Mouse (Mus musculus) MEL (cell line): ENCODE results near the gene Tert. TPM values are rescaled to one million over a fixed set of nuclear protein-coding genes. Genes with fewer than 3 reads are reported as not detected.

ENCODE experiments used
- DNase-seq: peaks from one replicate; pipeline ENCODE4 v3.0.0; 2011; ENCODE audit warnings: low read depth, low spot score
- H3K27ac ChIP-seq: 2 replicates; pipeline ENCODE4 v1.5.1; 2012; ENCODE audit warnings: low read depth, mild to moderate bottlenecking, control low read depth, low read length, moderate library complexity; ENCODE audit not compliant: control insufficient read depth
- H3K27me3 ChIP-seq, 2 experiments: fragments of 150-350 bp in 1 of 2; sonication (generic) in 1 of 2; 2 replicates each; pipeline ENCODE4 v1.6.1; 2012; ENCODE audit warnings: low read length in 2 of 2, mild to moderate bottlenecking in 2 of 2, improper control_type of control experiment in 1 of 2, moderate library complexity in 1 of 2; ENCODE audit not compliant: insufficient read depth in 2 of 2, control insufficient read depth in 1 of 2
- H3K36me3 ChIP-seq, 2 experiments: 2 replicates each; pipeline ENCODE4 v1.6.1; 2012 to 2014; ENCODE audit warnings: low read length in 2 of 2, improper control_type of control experiment in 1 of 2, inconsistent platforms in 1 of 2, mild to moderate bottlenecking in 1 of 2; ENCODE audit not compliant: insufficient read depth in 2 of 2, control insufficient read depth in 1 of 2
- H3K4me1 ChIP-seq, 2 experiments: fragments of 150-350 bp in 1 of 2; sonication (generic) in 1 of 2; 2 replicates each; pipeline ENCODE4 v1.6.1; 2012; ENCODE audit warnings: low read length in 2 of 2, improper control_type of control experiment in 1 of 2, mild to moderate bottlenecking in 1 of 2; ENCODE audit not compliant: insufficient read depth in 2 of 2, control insufficient read depth in 1 of 2
- H3K4me3 ChIP-seq, 2 experiments: fragments of 150-350 bp in 1 of 2; sonication (generic) in 1 of 2; 2 replicates each; pipeline ENCODE4 v1.5.1; 2012; ENCODE audit warnings: low read depth in 2 of 2, low read length in 2 of 2, mild to moderate bottlenecking in 2 of 2, moderate library complexity in 2 of 2, control low read depth in 1 of 2, improper control_type of control experiment in 1 of 2; ENCODE audit not compliant: control insufficient read depth in 1 of 2, insufficient read depth in 1 of 2
- H3K79me2 ChIP-seq: 2 replicates; pipeline ENCODE4 v1.6.1; 2012; ENCODE audit warnings: mild to moderate bottlenecking, low read length, moderate library complexity; ENCODE audit not compliant: control insufficient read depth, poor library complexity, insufficient read depth
- H3K9ac ChIP-seq: 2 replicates; pipeline ENCODE4 v1.6.1; 2012; ENCODE audit warnings: low read depth, mild to moderate bottlenecking, control low read depth, low read length, moderate library complexity; ENCODE audit not compliant: control insufficient read depth, poor library complexity, severe bottlenecking
- H3K9me3 ChIP-seq: fragments of 150-350 bp; sonication (generic); replicated peaks from 2 replicates; pipeline ENCODE4 v1.6.1; 2012; ENCODE audit warnings: mild to moderate bottlenecking, low read length, improper control_type of control experiment, moderate library complexity; ENCODE audit not compliant: insufficient read depth
- CHD1 ChIP-seq: IDR thresholded peaks from 2 replicates; pipeline ENCODE4 v1.6.1; 2012; ENCODE audit warnings: low read depth, mild to moderate bottlenecking, inconsistent platforms, low read length, improper control_type of control experiment
- CHD2 ChIP-seq: IDR thresholded peaks from 2 replicates; pipeline ENCODE4 v1.6.1; 2011; ENCODE audit warnings: low read length, improper control_type of control experiment
- CTCF ChIP-seq, 3 experiments: IDR thresholded peaks in 2 of 3; conservative IDR thresholded peaks in 1 of 3; 2 replicates each; pipeline ENCODE4 v1.5.1; 2011 to 2012; ENCODE audit warnings: low read length in 3 of 3, low read depth in 2 of 3, mild to moderate bottlenecking in 2 of 3, improper control_type of control experiment in 1 of 3, inconsistent platforms in 1 of 3, mixed read lengths in 1 of 3, moderate library complexity in 1 of 3; ENCODE audit not compliant: control insufficient read depth in 1 of 3, insufficient read depth in 1 of 3, poor library complexity in 1 of 3, severe bottlenecking in 1 of 3
- E2F4 ChIP-seq: IDR thresholded peaks from 2 replicates; pipeline ENCODE4 v1.6.1; 2011; ENCODE audit warnings: low read depth, low read length, improper control_type of control experiment, borderline replicate concordance
- ETS1 ChIP-seq: IDR thresholded peaks from 2 replicates; pipeline ENCODE4 v1.6.1; 2012; ENCODE audit warnings: low read depth, mild to moderate bottlenecking, inconsistent platforms, low read length, improper control_type of control experiment, moderate library complexity
- GABPA ChIP-seq: IDR thresholded peaks from 2 replicates; pipeline ENCODE4 v1.6.1; 2012; ENCODE audit warnings: low read depth, mild to moderate bottlenecking, inconsistent platforms, low read length, improper control_type of control experiment, moderate library complexity
- GATA1 ChIP-seq: IDR thresholded peaks from 2 replicates; pipeline ENCODE4 v1.6.1; 2011; ENCODE audit warnings: low read depth, low read length, improper control_type of control experiment
- HCFC1 ChIP-seq: IDR thresholded peaks from 2 replicates; pipeline ENCODE4 v1.6.1; 2012; ENCODE audit warnings: low read depth, mild to moderate bottlenecking, inconsistent platforms, low read length, improper control_type of control experiment, moderate library complexity
- JUND ChIP-seq: IDR thresholded peaks from 2 replicates; pipeline ENCODE4 v1.6.1; 2011; ENCODE audit warnings: low read depth, mild to moderate bottlenecking, improper control_type of control experiment, low read length
- KAT2A ChIP-seq: conservative IDR thresholded peaks from 2 replicates; pipeline ENCODE4 v1.6.1; 2012; ENCODE audit warnings: low read depth, low read length, improper control_type of control experiment, inconsistent platforms
- MAZ ChIP-seq: IDR thresholded peaks from 2 replicates; pipeline ENCODE4 v1.6.1; 2012; ENCODE audit warnings: low read depth, mild to moderate bottlenecking, inconsistent platforms, low read length, improper control_type of control experiment
- MEF2A ChIP-seq: IDR thresholded peaks from 2 replicates; pipeline ENCODE4 v1.6.1; 2014; ENCODE audit warnings: low read depth, mild to moderate bottlenecking, inconsistent platforms, low read length, improper control_type of control experiment; ENCODE audit not compliant: poor library complexity, insufficient replicate concordance, severe bottlenecking; ENCODE audit errors: extremely low read depth
- MXI1 ChIP-seq: IDR thresholded peaks from 2 replicates; pipeline ENCODE4 v1.6.1; 2011; ENCODE audit warnings: mild to moderate bottlenecking, low read depth, low read length, improper control_type of control experiment
- MYB ChIP-seq: IDR thresholded peaks from 2 replicates; pipeline ENCODE4 v1.6.1; 2011; ENCODE audit warnings: mild to moderate bottlenecking, low read depth, low read length, improper control_type of control experiment
- MYC ChIP-seq: IDR thresholded peaks from 2 replicates; pipeline ENCODE4 v1.6.1; 2011; ENCODE audit warnings: low read depth, mild to moderate bottlenecking, low read length, improper control_type of control experiment, moderate library complexity
- NELFE ChIP-seq: IDR thresholded peaks from 2 replicates; pipeline ENCODE4 v1.6.1; 2011; ENCODE audit warnings: low read depth, low read length, improper control_type of control experiment
- POLR2A ChIP-seq, 2 experiments: IDR thresholded peaks; 2 replicates each; pipeline ENCODE4 v1.6.1; 2011 to 2012; ENCODE audit warnings: low read length in 2 of 2, mild to moderate bottlenecking in 2 of 2, control low read depth in 1 of 2, improper control_type of control experiment in 1 of 2, low read depth in 1 of 2, moderate library complexity in 1 of 2; ENCODE audit not compliant: control insufficient read depth in 1 of 2, insufficient read depth in 1 of 2, poor library complexity in 1 of 2
- POLR2AphosphoS2 ChIP-seq: IDR thresholded peaks from 2 replicates; pipeline ENCODE4 v1.6.1; 2011; ENCODE audit warnings: low read length, improper control_type of control experiment
- POLR2AphosphoS5 ChIP-seq: IDR thresholded peaks from 2 replicates; pipeline ENCODE4 v1.6.1; 2012; ENCODE audit warnings: low read depth, borderline replicate concordance, mild to moderate bottlenecking, inconsistent platforms, low read length, moderate library complexity, mixed read lengths
- RCOR1 ChIP-seq: IDR thresholded peaks from 2 replicates; pipeline ENCODE4 v1.6.1; 2012; ENCODE audit warnings: low read depth, mild to moderate bottlenecking, inconsistent platforms, low read length, improper control_type of control experiment
- SMC3 ChIP-seq: IDR thresholded peaks from 2 replicates; pipeline ENCODE4 v1.6.1; 2011; ENCODE audit warnings: low read depth, low read length, improper control_type of control experiment
- USF1 ChIP-seq: IDR thresholded peaks from 2 replicates; pipeline ENCODE4 v1.6.1; 2014; ENCODE audit warnings: low read depth, mild to moderate bottlenecking, inconsistent platforms, low read length, improper control_type of control experiment, moderate library complexity
- USF2 ChIP-seq, 2 experiments: IDR thresholded peaks; 2 replicates each; pipeline ENCODE4 v1.6.1; 2011 to 2012; ENCODE audit warnings: improper control_type of control experiment in 2 of 2, low read length in 2 of 2, borderline replicate concordance in 1 of 2, inconsistent platforms in 1 of 2, low read depth in 1 of 2, mild to moderate bottlenecking in 1 of 2; ENCODE audit not compliant: insufficient read depth in 1 of 2
- ZC3H11A ChIP-seq: IDR thresholded peaks from 2 replicates; pipeline ENCODE4 v1.6.1; 2012; ENCODE audit warnings: low read depth, mild to moderate bottlenecking, inconsistent platforms, low read length, improper control_type of control experiment
- ZMIZ1 ChIP-seq: IDR thresholded peaks from 2 replicates; pipeline ENCODE4 v1.6.1; 2012; ENCODE audit warnings: low read depth, mild to moderate bottlenecking, inconsistent platforms, low read length, improper control_type of control experiment, moderate library complexity
- ZNF384 ChIP-seq: IDR thresholded peaks from 2 replicates; pipeline ENCODE4 v1.6.1; 2012; ENCODE audit warnings: low read depth, mild to moderate bottlenecking, inconsistent platforms, low read length, improper control_type of control experiment
- polyA plus RNA-seq, 2 experiments: library from polyadenylated mRNA; stranded (reverse) in 1 of 2; unstranded in 1 of 2; fragments of >175 nt in 1 of 2; fragments of >200 nt in 1 of 2; gene quantifications; 2 replicates each; pipeline versions ENCODE4 v1.2.1 to v1.2.4; 2012; ENCODE audit warnings: low replicate concordance in 2 of 2, low read depth in 1 of 2; ENCODE audit not compliant: insufficient read length in 2 of 2, insufficient read depth in 1 of 2, missing spikeins in 1 of 2
- total RNA-seq: library from RNA; depleted of rRNA; stranded (reverse); fragments of 300-350 nt; gene quantifications from 2 replicates; pipeline ENCODE4 v1.2.3, GENCODE M21; 2012

Tert gene
- total and polyA plus RNA-seq, 3 experiments: 1.2 to 2.0 TPM; not detected in 1

- Histone ChIP-seq H3K9ac (no peak overlapping the region), H3K79me2 (no peaks in the 10 kb centered on the region), H3K9me3 (no peaks in the 10 kb centered on the region), H3K36me3 (no peaks in the 10 kb centered on the region), H3K27me3 (peaks cover 5 to 9% of the 10 kb centered on the region in 2 experiments; a peak in 3 of 4 replicates)
- TF ChIP-seq E2F4 (no peak), ZNF384 (no peak), HCFC1 (no peak), POLR2AphosphoS5 (no peak), NELFE (no peak), GABPA (no peak), JUND (no peak), USF2 (IDR thresholded peaks at IDR 0.05; ENCODE audit: borderline replicate concordance in 1 of 2, insufficient read depth in 1 of 2, low read depth in 1 of 2, low read length in 2 of 2) (no peak), MAZ (no peak), MEF2A (no peak), ZMIZ1 (no peak), POLR2AphosphoS2 (no peak), MXI1 (no peak), SMC3 (no peak), ZC3H11A (no peak), GATA1 (no peak), RCOR1 (no peak), CTCF (IDR thresholded peaks at IDR 0.05 in 2 of 3, conservative IDR thresholded peaks at IDR 0.05 in 1 of 3; ENCODE audit: control insufficient read depth in 1 of 3, insufficient read depth in 1 of 3, low read depth in 2 of 3, low read length in 3 of 3, poor library complexity in 1 of 3, severe bottlenecking in 1 of 3) (no peak), ETS1 (no peak)
- TF ChIP-seq, all 39 proteins: peak for 0
- no peak overlapping the region for H3K4me3 ChIP-seq
- DNase-seq: no peak
- H3K4me1 ChIP-seq: no peaks in the 10 kb centered on the region
- no peak overlapping the region for H3K27ac ChIP-seq
These were observed 53.7 kb downstream of the Tert start for GRCm38 (mm10) chr13:73680394-73680793.

- TF ChIP-seq GABPA (no peak), SMC3 (no peak), CHD2 (no peak), ZMIZ1 (no peak), ZC3H11A (no peak), USF2 (IDR thresholded peaks at IDR 0.05; ENCODE audit: borderline replicate concordance in 1 of 2, insufficient read depth in 1 of 2, low read depth in 1 of 2, low read length in 2 of 2) (no peak), KAT2A (no peak), CHD1 (no peak), USF1 (no peak), MYB (no peak), HCFC1 (no peak), POLR2A (IDR thresholded peaks at IDR 0.05; ENCODE audit: control insufficient read depth in 1 of 2, insufficient read depth in 1 of 2, low read depth in 1 of 2, low read length in 2 of 2, poor library complexity in 1 of 2) (no peak), ETS1 (no peak), MYC (no peak), RCOR1 (no peak)
- no peak for DNase-seq
- H3K27ac ChIP-seq: no peak overlapping the region
- H3K27me3 ChIP-seq: peaks cover 2 to 3% of the 10 kb centered on the region in 2 experiments; a peak in 3 of 4 replicates
- H3K4me3 ChIP-seq: no peak overlapping the region
- H3K9me3 ChIP-seq: no peaks in the 10 kb centered on the region
- no peaks in the 10 kb centered on the region for H3K36me3 ChIP-seq
- no peaks in the 10 kb centered on the region for H3K79me2 ChIP-seq
- no peak overlapping the region for H3K9ac ChIP-seq
- H3K4me1 ChIP-seq: no peaks in the 10 kb centered on the region
These were observed 55.5 kb downstream of the Tert start for GRCm38 (mm10) chr13:73682226-73682625.
